Mouse (Mus musculus) forebrain, embryonic 11.5 days (tissue): ENCODE results near the gene Nuak1. TPM values are rescaled to one million over a fixed set of nuclear protein-coding genes. Genes with fewer than 3 reads are reported as not detected.

Experiments
- ATAC-seq: fragments of 200-750 bp; cut with Nextera tagmentation; replicated peaks from 2 replicates; pipeline ENCODE4 v1.8.0; 2017; ENCODE audit warnings: moderate TSS enrichment; ENCODE audit not compliant: low FRiP score
- DNase-seq: peaks from one replicate; pipeline ENCODE4 v3.0.0-alpha.2; 2017; ENCODE audit warnings: low spot score
- H3K27ac ChIP-seq: fragments of 300-500 bp; sonication (generic); 2 replicates; pipeline ENCODE4 v1.5.1; 2014; ENCODE audit warnings: low read depth, low read length
- H3K27me3 ChIP-seq: fragments of 300-500 bp; sonication (generic); 2 replicates; pipeline ENCODE4 v1.6.1; 2014; ENCODE audit warnings: mild to moderate bottlenecking, low read length, mixed read lengths; ENCODE audit not compliant: control insufficient read depth, insufficient read depth
- H3K36me3 ChIP-seq: fragments of 300-500 bp; sonication (generic); 2 replicates; pipeline ENCODE4 v1.6.1; 2014; ENCODE audit warnings: mild to moderate bottlenecking, low read length, moderate library complexity, mixed read lengths; ENCODE audit not compliant: control insufficient read depth, insufficient read depth
- H3K4me1 ChIP-seq: fragments of 300-500 bp; sonication (generic); replicated peaks from 2 replicates; pipeline ENCODE4 v1.6.1; 2014; ENCODE audit warnings: low read length, mixed read lengths; ENCODE audit not compliant: control insufficient read depth, insufficient read depth
- H3K4me2 ChIP-seq: fragments of 300-500 bp; sonication (generic); 2 replicates; pipeline ENCODE4 v1.6.1; 2014; ENCODE audit warnings: low read depth, mild to moderate bottlenecking, low read length, moderate library complexity, mixed read lengths; ENCODE audit not compliant: severe bottlenecking
- H3K4me3 ChIP-seq: fragments of 300-500 bp; sonication (generic); 2 replicates; pipeline ENCODE4 v1.5.1; 2014; ENCODE audit warnings: low read depth, low read length
- H3K9ac ChIP-seq: fragments of 300-500 bp; sonication (generic); 2 replicates; pipeline ENCODE4 v1.6.1; 2014; ENCODE audit warnings: low read length
- H3K9me3 ChIP-seq: fragments of 300-500 bp; sonication (generic); 2 replicates; pipeline ENCODE4 v1.6.1; 2016; ENCODE audit warnings: low read length, mixed read lengths; ENCODE audit not compliant: control insufficient read depth
- WGBS: fragments of 180-500 bp; shearing (Covaris S2); extraction: QIAGEN DNeasy Blood & Tissue Kit; methylation state at CpG from one replicate; pipeline ENCODE4 v1.1.7; 2014; 5-methylcytosine and 5-hydroxymethylcytosine counted together
- polyA plus RNA-seq: library from polyadenylated mRNA; unstranded; fragments of >200 nt; fragmentation: Nextera tagmentation; extraction: Ambion mirVana; gene quantifications from 2 replicates; pipeline ENCODE4 v1.2.1, GENCODE M21; 2014

The Nuak1 gene
- polyA plus RNA-seq, 1 experiment from 2014 or later = 2.9 TPM

GRCm38 (mm10) chr10:84424374-84424773 lies 16.0 kb downstream of the Nuak1 start:
- Histone ChIP-seq H3K4me2 (no peak overlapping the region), H3K27ac (no peak overlapping the region), H3K4me3 (no peak overlapping the region), H3K9me3 (no peaks in the 10 kb centered on the region; the same call in 1 of the 2 replicates), H3K4me1 (no peaks in the 10 kb centered on the region), H3K9ac (no peak overlapping the region), H3K27me3 (no peaks in the 10 kb centered on the region), H3K36me3 (no peaks in the 10 kb centered on the region)
- no peak for ATAC-seq
- 71% methylated on average over 7 of the region's 7 CpGs for WGBS
- no peak for DNase-seq

DNA sequence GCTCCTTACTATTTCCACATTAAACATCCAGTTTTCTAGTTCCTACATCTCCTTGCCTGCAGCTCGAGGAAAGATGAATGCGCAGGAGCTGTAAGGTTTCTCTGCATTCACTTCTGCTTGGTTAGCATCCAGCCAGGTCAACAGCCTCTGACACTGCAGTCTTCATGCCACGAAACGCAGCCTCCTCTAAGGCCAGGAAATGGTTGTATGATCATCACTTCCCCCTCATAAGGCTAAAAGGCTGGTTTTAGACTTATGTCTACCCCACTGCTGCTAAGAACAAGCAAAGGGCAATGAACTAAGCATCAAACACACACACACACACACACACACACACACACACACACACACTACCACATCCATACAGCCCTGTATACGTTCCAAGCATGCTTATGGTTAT lies 16.5 kb downstream of the Nuak1 start:
- WGBS = 90% methylated on average over 5 of the region's 5 CpGs
- Histone ChIP-seq H3K4me1 (no peaks in the 10 kb centered on the region), H3K27ac (no peak overlapping the region), H3K36me3 (no peaks in the 10 kb centered on the region), H3K9ac (no peak overlapping the region), H3K27me3 (no peaks in the 10 kb centered on the region), H3K4me2 (no peak overlapping the region), H3K4me3 (no peak overlapping the region), H3K9me3 (no peaks in the 10 kb centered on the region)
- no peak for DNase-seq
- ATAC-seq = no peak

- H3K27me3 ChIP-seq = no peaks in the 10 kb centered on the region
- H3K27ac ChIP-seq = no peak overlapping the region
- no peak overlapping the region for H3K4me3 ChIP-seq
- ATAC-seq (no peak), DNase-seq (no peak)
- H3K9me3 ChIP-seq = no peaks in the 10 kb centered on the region
- no peak overlapping the region for H3K4me2 ChIP-seq
- WGBS = 93% methylated on average over 6 of the region's 6 CpGs
- H3K9ac ChIP-seq = no peak overlapping the region
- no peaks in the 10 kb centered on the region for H3K36me3 ChIP-seq
- H3K4me1 ChIP-seq = peaks cover 2% of the 10 kb centered on the region; the same call in 1 of the 2 replicates
These were observed 19.8 kb downstream of the Nuak1 start for GRCm38 (mm10) chr10:84420589-84420988.

GRCm38 (mm10) chr10:84418421-84418820 lies 22.0 kb downstream of the Nuak1 start:
- Histone ChIP-seq H3K4me2 (no peak overlapping the region), H3K4me3 (no peak overlapping the region), H3K27me3 (no peaks in the 10 kb centered on the region), H3K27ac (no peak overlapping the region), H3K9ac (no peak overlapping the region), H3K4me1 (peaks cover 2% of the 10 kb centered on the region; the same call in 1 of the 2 replicates), H3K36me3 (no peaks in the 10 kb centered on the region), H3K9me3 (no peaks in the 10 kb centered on the region)
- ATAC-seq (no peak), DNase-seq (no peak)

GRCm38 (mm10) chr10:84416752-84417151 lies 23.6 kb downstream of the Nuak1 start:
- Histone ChIP-seq H3K4me1 (peaks cover 2% of the 10 kb centered on the region; the same call in 1 of the 2 replicates), H3K36me3 (no peaks in the 10 kb centered on the region), H3K9me3 (no peaks in the 10 kb centered on the region), H3K4me3 (no peak overlapping the region), H3K27ac (no peak overlapping the region), H3K9ac (no peak overlapping the region), H3K27me3 (no peaks in the 10 kb centered on the region), H3K4me2 (no peak overlapping the region)
- WGBS = 87% methylated on average over 8 of the region's 8 CpGs
- ATAC-seq = no peak
- no peak for DNase-seq

DNA sequence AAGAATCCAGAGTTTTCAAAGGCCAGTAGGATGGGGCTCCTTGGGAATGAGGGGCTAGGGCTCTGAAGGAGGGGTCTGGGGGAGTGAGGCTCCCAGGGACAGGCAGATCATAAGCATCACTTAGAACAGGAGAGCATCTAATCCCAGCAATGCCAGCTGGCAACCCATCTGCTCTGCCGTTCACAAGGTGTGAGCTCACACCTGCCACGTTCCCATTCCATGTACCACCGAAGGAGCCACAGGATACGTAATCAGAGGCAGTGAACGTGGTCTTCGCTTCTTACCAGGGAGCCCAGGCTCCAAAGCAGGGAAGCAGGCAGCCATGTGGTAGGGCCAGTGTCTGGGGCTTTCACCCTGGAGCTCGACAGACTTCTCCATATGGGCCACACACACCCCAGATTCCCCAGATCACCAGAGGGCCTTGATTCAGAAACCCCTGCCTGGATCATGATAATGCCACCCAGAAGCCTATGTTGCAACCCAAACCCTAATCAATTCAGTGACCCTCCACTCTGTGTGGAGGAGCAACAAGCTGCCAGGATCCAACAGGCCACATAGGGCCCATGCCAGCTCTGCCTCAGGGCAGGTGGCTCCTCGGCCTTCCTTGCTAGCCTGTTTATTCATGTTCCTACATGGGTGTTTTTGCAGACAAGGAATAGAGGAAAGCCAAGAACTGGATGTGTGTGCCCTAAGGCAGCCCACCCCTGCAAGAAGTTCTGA lies 25.3 kb downstream of the Nuak1 start:
- H3K27me3 ChIP-seq = no peaks in the 10 kb centered on the region
- no peak for ATAC-seq
- H3K9ac ChIP-seq = no peak overlapping the region
- H3K4me2 ChIP-seq = no peak overlapping the region
- no peak overlapping the region for H3K27ac ChIP-seq
- H3K36me3 ChIP-seq = no peaks in the 10 kb centered on the region
- WGBS = 80% methylated on average over 8 of the region's 8 CpGs
- H3K9me3 ChIP-seq = no peaks in the 10 kb centered on the region
- H3K4me3 ChIP-seq = no peak overlapping the region
- H3K4me1 ChIP-seq = peaks cover 2% of the 10 kb centered on the region; the same call in 1 of the 2 replicates
- DNase-seq = no peak

GRCm38 (mm10) chr10:84413310-84413709 lies 27.1 kb downstream of the Nuak1 start:
- Histone ChIP-seq H3K36me3 (no peaks in the 10 kb centered on the region), H3K4me3 (no peak overlapping the region), H3K9ac (no peak overlapping the region), H3K9me3 (no peaks in the 10 kb centered on the region), H3K4me2 (no peak overlapping the region), H3K27me3 (no peaks in the 10 kb centered on the region), H3K4me1 (no peaks in the 10 kb centered on the region; the same call in 1 of the 2 replicates), H3K27ac (no peak overlapping the region)
- no peak for DNase-seq
- no peak for ATAC-seq
- 80% methylated on average over 6 of the region's 6 CpGs for WGBS

DNA sequence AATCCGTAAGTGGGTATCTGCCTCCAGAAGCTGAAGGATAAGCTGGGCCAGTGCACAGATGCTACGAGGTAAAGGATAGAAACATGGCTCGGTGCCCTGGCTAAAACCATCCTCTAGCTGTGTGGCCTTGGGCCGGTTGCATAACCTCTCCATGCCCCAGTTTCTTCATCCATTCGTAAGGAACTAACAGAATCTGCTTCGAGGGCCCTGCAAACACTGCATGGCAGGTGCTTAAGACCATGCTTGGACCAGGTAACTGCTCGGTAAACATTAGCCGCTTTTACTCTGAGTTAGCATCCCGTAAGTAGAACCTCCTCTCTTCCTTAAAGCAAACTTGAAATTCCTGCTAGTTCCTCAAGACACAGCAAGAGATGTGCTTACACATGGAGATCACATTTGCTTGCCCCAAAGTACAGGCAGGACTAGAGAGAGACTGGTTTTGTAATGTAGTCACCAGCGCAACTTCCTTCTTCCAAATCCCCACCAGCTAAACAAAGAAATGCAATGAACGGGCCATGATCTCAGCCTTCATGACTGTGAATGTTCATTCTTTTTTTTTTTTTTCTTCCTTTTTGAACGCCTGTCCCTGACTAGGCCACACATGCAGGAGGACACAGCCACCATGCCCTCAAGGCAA lies 28.0 kb downstream of the Nuak1 start:
- Histone ChIP-seq H3K27me3 (no peaks in the 10 kb centered on the region), H3K27ac (no peak overlapping the region), H3K4me1 (no peaks in the 10 kb centered on the region; the same call in 1 of the 2 replicates), H3K36me3 (no peaks in the 10 kb centered on the region), H3K9ac (no peak overlapping the region), H3K9me3 (no peaks in the 10 kb centered on the region), H3K4me3 (no peak overlapping the region), H3K4me2 (no peak overlapping the region)
- ATAC-seq = no peak
- WGBS = 89% methylated on average over 12 of the region's 12 CpGs
- DNase-seq = no peak
